In genomic region chr7:132903796-132904195, GRCm38 (mm10) we compare ENCODE assay signal across 26 mouse cellular contexts. TPM values are rescaled to one million over a fixed set of nuclear protein-coding genes. Genes with fewer than 3 reads are reported as not detected.
A peak's percentile ranks its signal among the peaks of the same experiment; 100 is the strongest.
DNase-seq lines count a peak whose midpoint lies in the region; ATAC-seq and TF ChIP-seq lines count a peak whose summit lies in the region.
"Had no signal": no experiment of that assay in that cellular context is flagged by ENCODE, and none has a peak within 500 bp of the region (broad histone marks: within the 10 kb centered on the region; RNA-seq: fewer than 3 reads in every experiment).

No protein-coding gene starts in this region.

- H3K79me2 ChIP-seq in CH12.LX (replicated peaks; ENCODE audit: control insufficient read depth, extremely low read depth, insufficient read depth, poor library complexity, severe bottlenecking): no peaks in the 10 kb centered on the region

- ATAC-seq in hindbrain, embryonic 14.5 days (ENCODE audit: low FRiP score): no peak
- no peak for ATAC-seq in forebrain, embryonic 11.5 days (replicated peaks; ENCODE audit: low FRiP score)
- ATAC-seq: CD4-positive, CD25-positive, alpha-beta regulatory T cell, adult 4 months; inflammation-experienced regulatory T-cells, adult 6 months; midbrain, embryonic 13.5 days had no signal

- H3K4me3 ChIP-seq in gastrocnemius, adult 2 months: no peak overlapping the region
- H3K4me3 ChIP-seq in layer of hippocampus, adult 2 months: no peak overlapping the region
- no peak overlapping the region for H3K4me3 ChIP-seq in CH12.LX (replicated peaks in 1 of 3; ENCODE audit: low read depth in 2 of 3, low read length in 2 of 3, poor library complexity in 1 of 3)
- H3K4me3 ChIP-seq in hindbrain, embryonic 14.5 days (replicated peaks; ENCODE audit: low read length): no peak overlapping the region
- no peak overlapping the region for H3K4me3 ChIP-seq in forebrain, embryonic 11.5 days (ENCODE audit: low read depth, low read length)
- H3K4me3 ChIP-seq: embryonic facial prominence, embryonic 12.5 days; forebrain, embryonic 12.5 days; heart, embryonic 13.5 days; hindbrain, embryonic 13.5 days; limb, embryonic 10.5 days; midbrain, embryonic 13.5 days; neural tube, embryonic 13.5 days had no signal

- peak; percentile 20; the same call in 1 of the 2 replicates for TF ChIP-seq CTCF in gastrocnemius, adult 2 months (IDR thresholded peaks at IDR 0.05)
- peak; percentile 29; the same call in 1 of the 2 replicates for TF ChIP-seq CTCF in layer of hippocampus, adult 2 months (conservative IDR thresholded peaks at IDR 0.05)
- peak in 1 of 2 experiments; percentile 32; a peak in 2 of 4 replicates for TF ChIP-seq CTCF in CH12.LX (conservative IDR thresholded peaks at IDR 0.05 in 1 of 2, IDR thresholded peaks at IDR 0.05 in 1 of 2; ENCODE audit: low read depth in 2 of 2, low read length in 2 of 2)

- H3K27me3 ChIP-seq in CH12.LX (replicated peaks): peaks cover 12% of the 10 kb centered on the region
- no peaks in the 10 kb centered on the region for H3K27me3 ChIP-seq in hindbrain, embryonic 14.5 days (ENCODE audit: control insufficient read depth, insufficient read depth, low read length)
- no peaks in the 10 kb centered on the region for H3K27me3 ChIP-seq in forebrain, embryonic 11.5 days (ENCODE audit: control insufficient read depth, insufficient read depth, low read length)
- H3K27me3 ChIP-seq: embryonic facial prominence, embryonic 12.5 days; forebrain, embryonic 12.5 days; heart, embryonic 13.5 days; hindbrain, embryonic 13.5 days; midbrain, embryonic 13.5 days; neural tube, embryonic 13.5 days had no signal

- H3K9ac ChIP-seq in CH12.LX (ENCODE audit: insufficient read depth, low read depth): no peak overlapping the region
- H3K9ac ChIP-seq in hindbrain, embryonic 14.5 days: no peak overlapping the region
- H3K9ac ChIP-seq in forebrain, embryonic 11.5 days (ENCODE audit: low read length): no peak overlapping the region
- H3K9ac ChIP-seq: embryonic facial prominence, embryonic 12.5 days; forebrain, embryonic 12.5 days; heart, embryonic 13.5 days; hindbrain, embryonic 13.5 days; midbrain, embryonic 13.5 days; neural tube, embryonic 13.5 days had no signal

- peak; percentile 5 for TF ChIP-seq RAD21 in CH12.LX (IDR thresholded peaks at IDR 0.05; ENCODE audit: low read depth, low read length)

- DNase-seq in gastrocnemius, adult 2 months: no peak
- DNase-seq in gastrocnemius, adult 18-20 months (ENCODE audit: low spot score): no peak
- DNase-seq in layer of hippocampus, adult 2 months (ENCODE audit: low spot score in 2 of 2): no peak
- no peak for DNase-seq in layer of hippocampus, adult 9-11 months
- DNase-seq in CH12.LX (ENCODE audit: extremely low read depth) (no peak), R1 (ENCODE audit: low read depth, low spot score) (peak; percentile 41)
- no peak for DNase-seq in hindbrain, embryonic 14.5 days (ENCODE audit: low spot score)
- no peak for DNase-seq in forebrain, embryonic 11.5 days (ENCODE audit: low spot score)
- DNase-seq: cerebellum, adult 11 months; cerebellum, adult 9-11 months; kidney, adult 18-20 months; kidney, postnatal 14 days; liver; retina, postnatal 1 day; right cerebral cortex, postnatal 25 days; spleen, adult 18-20 months; thymus, postnatal 36 days had no signal

- intact Hi-C loops in gastrocnemius, adult 2 months (cut with DNase I): no loop called here

- no peaks in the 10 kb centered on the region for H3K36me3 ChIP-seq in CH12.LX (replicated peaks in 1 of 2; ENCODE audit: control insufficient read depth in 1 of 2, insufficient read depth in 1 of 2, low read length in 1 of 2)
- H3K36me3 ChIP-seq in hindbrain, embryonic 14.5 days (replicated peaks; ENCODE audit: control insufficient read depth, insufficient read depth): no peaks in the 10 kb centered on the region
- no peaks in the 10 kb centered on the region for H3K36me3 ChIP-seq in forebrain, embryonic 11.5 days (ENCODE audit: control insufficient read depth, insufficient read depth, low read length)
- H3K36me3 ChIP-seq: embryonic facial prominence, embryonic 12.5 days; forebrain, embryonic 12.5 days; heart, embryonic 13.5 days; hindbrain, embryonic 13.5 days; limb, embryonic 10.5 days; midbrain, embryonic 13.5 days; neural tube, embryonic 13.5 days had no signal

- in situ Hi-C loops in CH12.LX (cut with MboI; ENCODE audit: low pct_ligation_motif_present, low pct_unique_long_range_greater_than_20kb, low sequenced_read_pairs): no loop called here

- no peak overlapping the region for H3K27ac ChIP-seq in gastrocnemius, adult 2 months
- H3K27ac ChIP-seq in layer of hippocampus, adult 2 months: no peak overlapping the region
- H3K27ac ChIP-seq in CH12.LX (ENCODE audit: insufficient read depth, low read depth): no peak overlapping the region
- no peak overlapping the region for H3K27ac ChIP-seq in hindbrain, embryonic 14.5 days
- H3K27ac ChIP-seq in forebrain, embryonic 11.5 days (ENCODE audit: low read depth, low read length): no peak overlapping the region
- H3K27ac ChIP-seq: embryonic facial prominence, embryonic 12.5 days; forebrain, embryonic 12.5 days; heart, embryonic 13.5 days; hindbrain, embryonic 13.5 days; limb, embryonic 10.5 days; midbrain, embryonic 13.5 days; neural tube, embryonic 13.5 days had no signal

- no peak for TF ChIP-seq POLR2A in CH12.LX (IDR thresholded peaks at IDR 0.05; ENCODE audit: low read depth, low read length)

- no peak for TF ChIP-seq EP300 in CH12.LX (IDR thresholded peaks at IDR 0.05; ENCODE audit: low read length)

- H3K4me2 ChIP-seq in CH12.LX (ENCODE audit: insufficient read depth, low read depth, poor library complexity, severe bottlenecking): no peak overlapping the region
- H3K4me2 ChIP-seq in hindbrain, embryonic 14.5 days (replicated peaks): no peak overlapping the region
- H3K4me2 ChIP-seq in forebrain, embryonic 11.5 days (ENCODE audit: low read depth, low read length, severe bottlenecking): no peak overlapping the region
- H3K4me2 ChIP-seq: embryonic facial prominence, embryonic 12.5 days; forebrain, embryonic 12.5 days; heart, embryonic 13.5 days; hindbrain, embryonic 13.5 days; midbrain, embryonic 13.5 days; neural tube, embryonic 13.5 days had no signal

- peaks cover 16% of the 10 kb centered on the region for H3K9me3 ChIP-seq in CH12.LX (replicated peaks; ENCODE audit: low read length)
- H3K9me3 ChIP-seq in hindbrain, embryonic 14.5 days (ENCODE audit: control insufficient read depth, low read length): no peaks in the 10 kb centered on the region
- no peaks in the 10 kb centered on the region; the same call in 1 of the 2 replicates for H3K9me3 ChIP-seq in forebrain, embryonic 11.5 days (ENCODE audit: control insufficient read depth, low read length)
- H3K9me3 ChIP-seq: hindbrain, embryonic 13.5 days had no signal

- dilution Hi-C loops in CH12.LX (cut with MboI; ENCODE audit: extremely low pct_ligation_motif_present, extremely low pct_unique_long_range_greater_than_20kb, low sequenced_read_pairs): no loop called here

- H3K4me1 ChIP-seq in CH12.LX (ENCODE audit: control insufficient read depth in 1 of 2, insufficient read depth in 2 of 2): no peaks in the 10 kb centered on the region
- no peaks in the 10 kb centered on the region for H3K4me1 ChIP-seq in hindbrain, embryonic 14.5 days (replicated peaks; ENCODE audit: control insufficient read depth, insufficient read depth, low read length)
- H3K4me1 ChIP-seq in forebrain, embryonic 11.5 days (replicated peaks; ENCODE audit: control insufficient read depth, insufficient read depth, low read length): no peaks in the 10 kb centered on the region
- H3K4me1 ChIP-seq: embryonic facial prominence, embryonic 12.5 days; forebrain, embryonic 12.5 days; hindbrain, embryonic 13.5 days; limb, embryonic 10.5 days; midbrain, embryonic 13.5 days; neural tube, embryonic 13.5 days had no signal

- WGBS in hindbrain, embryonic 14.5 days: 87% methylated on average over 3 of the region's 3 CpGs
- WGBS in forebrain, embryonic 11.5 days: 84% methylated on average over 3 of the region's 3 CpGs

TF ChIP-seq in CH12.LX, 34 proteins besides CTCF, POLR2A, EP300 and RAD21:
- TF ChIP-seq MEF2A (IDR thresholded peaks at IDR 0.05; ENCODE audit: borderline replicate concordance, low read depth, low read length) (no peak), MYC (IDR thresholded peaks at IDR 0.05; ENCODE audit: low read depth, low read length) (no peak), SMC3 (IDR thresholded peaks at IDR 0.05; ENCODE audit: low read depth, low read length) (peak; percentile 32), POLR2AphosphoS2 (IDR thresholded peaks at IDR 0.05; ENCODE audit: low read depth, low read length) (no peak)

RNA-seq across cellular contexts. Expression of gene Zranb1, which starts 27.1 kb away (rescaled TPM):
- total RNA-seq in gastrocnemius, adult 2 months (2021): 10 to 100 TPM; 47.0 to 54.5 TPM
- total RNA-seq in gastrocnemius, adult 18-20 months (2021): 10 to 100 TPM; 51.3 to 56.9 TPM
- total RNA-seq in layer of hippocampus, adult 2 months (2021): 10 to 100 TPM; 45.9 to 46.3 TPM
- 10.8 and 11.3 TPM in 2 replicates for total RNA-seq in CH12.LX (2012; rRNA removed)
- 17.6 and 22.0 TPM in 2 replicates for total RNA-seq in CH12.LX (2014; rRNA removed)
- polyA plus RNA-seq in CH12.LX (2012; ENCODE audit: insufficient read length, low read depth): 11.6 and 11.7 TPM in 2 replicates
- 32.6 and 32.8 TPM in 2 replicates for polyA plus RNA-seq in hindbrain, embryonic 14.5 days (2014; fragmentation: Nextera tagmentation; extraction: Ambion mirVana)
- 18.0 and 18.1 TPM in 2 replicates for polyA plus RNA-seq in forebrain, embryonic 11.5 days (2014; fragmentation: Nextera tagmentation; extraction: Ambion mirVana)

RNA-seq across cellular contexts. Expression of gene Abraxas2, which starts 44.8 kb away (rescaled TPM):
- total RNA-seq in gastrocnemius, adult 2 months (2021): 10 to 100 TPM; 24.0 to 24.1 TPM
- total RNA-seq in gastrocnemius, adult 18-20 months (2021): 10 to 100 TPM; 25.4 to 25.9 TPM
- 10 to 100 TPM; 28.8 to 30.3 TPM for total RNA-seq in layer of hippocampus, adult 2 months (2021)
- total RNA-seq in CH12.LX (2012; rRNA removed) (20.5 and 21.3 TPM in 2 replicates), CH12.LX (2014; rRNA removed) (26.7 and 28.4 TPM in 2 replicates)
- polyA plus RNA-seq in CH12.LX (2012; ENCODE audit: insufficient read length, low read depth): 20.1 and 20.3 TPM in 2 replicates
- 36.4 and 44.9 TPM in 2 replicates for polyA plus RNA-seq in hindbrain, embryonic 14.5 days (2014; fragmentation: Nextera tagmentation; extraction: Ambion mirVana)
- 34.9 and 40.6 TPM in 2 replicates for polyA plus RNA-seq in forebrain, embryonic 11.5 days (2014; fragmentation: Nextera tagmentation; extraction: Ambion mirVana)

RNA-seq across cellular contexts. Expression of gene Eef1akmt2, which starts 51.3 kb away (rescaled TPM):
- 1 to 10 TPM; 5.9 to 6.2 TPM for total RNA-seq in gastrocnemius, adult 2 months (2021)
- total RNA-seq in gastrocnemius, adult 18-20 months (2021): 1 to 10 TPM; 5.8 to 7.6 TPM
- 10 to 100 TPM; 35.8 to 38.6 TPM for total RNA-seq in layer of hippocampus, adult 2 months (2021)
- total RNA-seq in CH12.LX (2012; rRNA removed) (31.4 and 34.3 TPM in 2 replicates), CH12.LX (2014; rRNA removed) (87.2 and 94.8 TPM in 2 replicates)
- polyA plus RNA-seq in CH12.LX (2012; ENCODE audit: insufficient read length, low read depth): 35.9 and 39.8 TPM in 2 replicates
- polyA plus RNA-seq in hindbrain, embryonic 14.5 days (2014; fragmentation: Nextera tagmentation; extraction: Ambion mirVana): 85.1 and 86.7 TPM in 2 replicates
- 80.7 and 91.7 TPM in 2 replicates for polyA plus RNA-seq in forebrain, embryonic 11.5 days (2014; fragmentation: Nextera tagmentation; extraction: Ambion mirVana)
